Mouse (Mus musculus) stomach, postnatal 0 days (tissue): Measurements from ENCODE around the gene Fank1. TPM values are rescaled to one million over a fixed set of nuclear protein-coding genes. Genes with fewer than 3 reads are reported as not detected.
"Not testable (repeated sequence)": the region's sequence is repeated elsewhere in the genome, so short reads cannot be mapped to it uniquely, and the experiment has no call there.

ENCODE experiments used
- ATAC-seq: fragments of 200-750 bp; cut with Nextera tagmentation; 2 replicates; pipeline ENCODE4 v1.8.0; 2017; ENCODE audit not compliant: low FRiP score, low TSS enrichment
- DNase-seq: peaks from one replicate; pipeline ENCODE4 v3.0.0-alpha.2; 2016; ENCODE audit warnings: low spot score
- H3K27ac ChIP-seq: fragments of 300-500 bp; sonication (generic); replicated peaks from 2 replicates; pipeline ENCODE4 v1.5.1; 2014; ENCODE audit warnings: mild to moderate bottlenecking, control low read depth
- H3K27me3 ChIP-seq: fragments of 300-500 bp; sonication (generic); 2 replicates; pipeline ENCODE4 v1.6.1; 2014; ENCODE audit warnings: low read length; ENCODE audit not compliant: control insufficient read depth, insufficient read depth
- H3K36me3 ChIP-seq: fragments of 300-500 bp; sonication (generic); 2 replicates; pipeline ENCODE4 v1.6.1; 2014; ENCODE audit warnings: low read length, mixed read lengths; ENCODE audit not compliant: control insufficient read depth, insufficient read depth
- H3K4me1 ChIP-seq: fragments of 300-500 bp; sonication (generic); replicated peaks from 2 replicates; pipeline ENCODE4 v1.6.1; 2014; ENCODE audit warnings: antibody characterized with exemption; ENCODE audit not compliant: control insufficient read depth, insufficient read depth
- H3K4me2 ChIP-seq: fragments of 300-500 bp; sonication (generic); replicated peaks from 2 replicates; pipeline ENCODE4 v1.6.1; 2014; ENCODE audit warnings: low read depth, mild to moderate bottlenecking, control low read depth, moderate library complexity
- H3K4me3 ChIP-seq: fragments of 300-500 bp; sonication (generic); 2 replicates; pipeline ENCODE4 v1.5.1; 2014; ENCODE audit warnings: low read depth, low read length, control low read depth
- H3K9ac ChIP-seq: fragments of 300-500 bp; sonication (generic); 2 replicates; pipeline ENCODE4 v1.6.1; 2014; ENCODE audit warnings: mild to moderate bottlenecking, low read length, control low read depth, mixed read lengths
- H3K9me3 ChIP-seq: fragments of 300-500 bp; sonication (generic); 2 replicates; pipeline ENCODE4 v1.6.1; 2016; ENCODE audit warnings: low read length; ENCODE audit not compliant: control insufficient read depth
- CTCF ChIP-seq: IDR thresholded peaks from 2 replicates; pipeline ENCODE4 v1.5.1; 2016; ENCODE audit warnings: antibody characterized with exemption, low read depth, mild to moderate bottlenecking, moderate library complexity
- EP300 ChIP-seq: optimal IDR thresholded peaks from 2 replicates; pipeline ENCODE3; 2016; ENCODE audit warnings: antibody characterized with exemption
- WGBS: fragments of 180-500 bp; shearing (Covaris S2); extraction: QIAGEN DNeasy Blood & Tissue Kit; methylation state at CpG from one replicate; pipeline ENCODE4 v1.1.7; 2014; 5-methylcytosine and 5-hydroxymethylcytosine counted together
- polyA plus RNA-seq: library from polyadenylated mRNA; unstranded; fragments of >200 nt; fragmentation: Nextera tagmentation; extraction: Ambion mirVana; gene quantifications from 2 replicates; pipeline ENCODE4 v1.2.1, GENCODE M21; 2015

The Fank1 gene
- polyA plus RNA-seq, 1 experiment from 2014 or later = 0.34 TPM

- Histone ChIP-seq H3K4me3 (no peak overlapping the region), H3K27ac (no peak overlapping the region), H3K4me1 (no peaks in the 10 kb centered on the region), H3K9ac (no peak overlapping the region), H3K27me3 (no peaks in the 10 kb centered on the region), H3K4me2 (no peak overlapping the region), H3K36me3 (no peaks in the 10 kb centered on the region), H3K9me3 (no peaks in the 10 kb centered on the region)
- TF ChIP-seq EP300 (no peak), CTCF (no peak)
- WGBS = 69% methylated on average over 17 of the region's 17 CpGs
- no peak for DNase-seq
- ATAC-seq = no peak
Observed at GRCm38 (mm10) chr7:133876646-133877342, 100.1 kb downstream of the Fank1 start.

- DNase-seq (no peak), ATAC-seq (no peak)
- H3K4me3 ChIP-seq = no peak overlapping the region
- H3K9me3 ChIP-seq = no peaks in the 10 kb centered on the region
- 93% methylated on average over 8 of the region's 8 CpGs for WGBS
- H3K4me1 ChIP-seq = no peaks in the 10 kb centered on the region
- TF ChIP-seq CTCF = no peak
- no peak for TF ChIP-seq EP300
- H3K27me3 ChIP-seq = no peaks in the 10 kb centered on the region
- H3K27ac ChIP-seq = no peak overlapping the region
- H3K36me3 ChIP-seq = no peaks in the 10 kb centered on the region
- no peak overlapping the region for H3K4me2 ChIP-seq
- H3K9ac ChIP-seq = no peak overlapping the region
Observed at GRCm38 (mm10) chr7:133879761-133880160, 103.1 kb downstream of the Fank1 start.

GRCm38 (mm10) chr7:133884759-133885431 lies 108.2 kb downstream of the Fank1 start:
- H3K27me3 ChIP-seq, H3K9me3 ChIP-seq, H3K4me1 ChIP-seq, ATAC-seq, H3K4me3 ChIP-seq, H3K36me3 ChIP-seq, H3K4me2 ChIP-seq, H3K27ac ChIP-seq, H3K9ac ChIP-seq: not testable (repeated sequence)
- peak; percentile 7 for DNase-seq
- 61% methylated on average over 5 of the region's 9 CpGs for WGBS

- no peaks in the 10 kb centered on the region for H3K36me3 ChIP-seq
- H3K9me3 ChIP-seq = no peaks in the 10 kb centered on the region
- 0 out of 2 replicates have a peak, but pooled peaks have one; percentile 10 for ATAC-seq
- H3K27me3 ChIP-seq = no peaks in the 10 kb centered on the region
- H3K4me2 ChIP-seq = no peak overlapping the region
- TF ChIP-seq CTCF (no peak), EP300 (no peak)
- WGBS = 73% methylated on average over 19 of the region's 19 CpGs
- no peak overlapping the region for H3K27ac ChIP-seq
- H3K9ac ChIP-seq = no peak overlapping the region
- H3K4me1 ChIP-seq = no peaks in the 10 kb centered on the region
- DNase-seq = peak; percentile 10
- H3K4me3 ChIP-seq = no peak overlapping the region
Observed at GRCm38 (mm10) chr7:133888926-133889920, 112.6 kb downstream of the Fank1 start.

- Histone ChIP-seq H3K4me1 (no peaks in the 10 kb centered on the region), H3K9me3 (no peaks in the 10 kb centered on the region)
- no peak for ATAC-seq
Observed at GRCm38 (mm10) chr7:133889986-133890385, 113.3 kb downstream of the Fank1 start.

More at GRCm38 (mm10) chr7:133889986-133890385, 113.3 kb downstream of the Fank1 start:
- no peaks in the 10 kb centered on the region for H3K36me3 ChIP-seq
- WGBS = 88% methylated on average over 4 of the region's 4 CpGs
- no peak overlapping the region for H3K27ac ChIP-seq
- TF ChIP-seq CTCF (no peak), EP300 (no peak)
- no peaks in the 10 kb centered on the region for H3K27me3 ChIP-seq
- no peak overlapping the region for H3K4me2 ChIP-seq
- no peak overlapping the region for H3K9ac ChIP-seq
- no peak for DNase-seq
- H3K4me3 ChIP-seq = no peak overlapping the region
